Mouse (Mus musculus): ENCODE results near the gene Pex16. TPM values are rescaled to one million over a fixed set of nuclear protein-coding genes. Genes with fewer than 3 reads are reported as not detected.
A peak's percentile ranks its signal among the peaks of the same experiment; 100 is the strongest.

Gene Pex16
- polyA plus RNA-seq, 1 experiment from 2014 or later: 39.7 TPM

DNA sequence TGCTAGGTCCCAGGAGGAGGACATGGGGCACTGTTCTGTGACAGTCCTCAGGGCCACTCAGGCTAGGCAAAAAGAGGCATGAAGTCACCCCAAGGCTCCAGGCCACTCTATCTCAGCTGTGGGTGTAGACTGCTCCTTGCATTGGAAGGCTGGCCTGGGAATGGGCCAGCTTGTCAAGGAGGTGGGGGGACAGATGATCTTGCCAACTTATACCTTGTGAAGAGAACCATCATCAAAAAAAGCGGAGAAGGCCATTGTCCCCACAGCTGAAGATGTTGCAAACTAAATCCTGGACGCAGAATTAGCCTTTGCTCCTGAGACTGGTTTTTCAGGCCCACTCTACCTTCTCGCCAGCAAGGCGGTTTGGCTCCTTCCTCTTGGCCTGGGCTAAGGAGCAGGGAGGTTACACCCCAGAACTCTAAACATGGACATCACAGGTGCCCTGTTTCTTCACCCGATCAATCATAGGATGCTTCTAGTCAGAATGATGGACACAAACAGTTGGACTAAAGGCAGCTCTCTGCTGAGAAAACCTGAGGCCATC lies 29.4 kb downstream of the Pex16 start:
- no peak overlapping the region for H3K27ac ChIP-seq (replicated peaks)
- H3K9ac ChIP-seq (replicated peaks): no peak overlapping the region
- H3K4me1 ChIP-seq: peaks cover 32% of the 10 kb centered on the region
- H3K4me3 ChIP-seq (replicated peaks): no peak overlapping the region
- no peak for ATAC-seq (ENCODE audit: low FRiP score)
- H3K36me3 ChIP-seq: peaks cover 43% of the 10 kb centered on the region
- no peaks in the 10 kb centered on the region for H3K9me3 ChIP-seq (replicated peaks)
- H3K27me3 ChIP-seq (replicated peaks): no peaks in the 10 kb centered on the region
- WGBS: 91% methylated on average over 5 of the region's 5 CpGs
- no peak overlapping the region for H3K4me2 ChIP-seq

GRCm38 (mm10) chr2:92404737-92405136 lies 30.3 kb downstream of the Pex16 start:
- 85% methylated on average over 6 of the region's 6 CpGs for WGBS
- Histone ChIP-seq H3K4me3 (replicated peaks) (no peak overlapping the region), H3K4me1 (peaks cover 23% of the 10 kb centered on the region), H3K27me3 (replicated peaks) (no peaks in the 10 kb centered on the region), H3K27ac (replicated peaks) (no peak overlapping the region), H3K4me2 (no peak overlapping the region), H3K9ac (replicated peaks) (no peak overlapping the region), H3K9me3 (replicated peaks) (no peaks in the 10 kb centered on the region), H3K36me3 (peaks cover 52% of the 10 kb centered on the region)
- ATAC-seq (ENCODE audit: low FRiP score): no peak

DNA sequence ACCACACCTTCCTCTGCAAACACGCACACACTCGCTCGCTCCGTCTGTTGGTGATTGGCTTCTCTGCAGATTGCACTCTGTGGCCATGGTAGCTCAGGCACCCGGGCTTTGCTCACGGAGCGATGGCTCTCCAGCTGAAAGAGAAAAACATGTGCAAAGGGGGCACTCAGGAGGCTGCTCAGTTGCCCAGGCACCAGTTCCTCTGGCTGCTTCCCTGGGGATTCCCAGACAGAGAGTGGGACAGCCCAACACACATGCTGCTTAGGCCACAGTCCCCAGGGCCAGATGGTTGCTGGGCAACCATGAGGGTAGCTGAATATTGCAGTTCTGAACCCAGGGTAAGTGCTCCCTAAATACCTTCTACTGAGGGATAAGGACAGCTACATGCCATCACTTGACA lies 31.2 kb downstream of the Pex16 start:
- ATAC-seq (ENCODE audit: low FRiP score): no peak
- Histone ChIP-seq H3K9ac (replicated peaks) (no peak overlapping the region), H3K36me3 (peaks cover 61% of the 10 kb centered on the region), H3K27ac (replicated peaks) (peak overlapping the region; percentile 41; the same call in 1 of the 2 replicates), H3K27me3 (replicated peaks) (no peaks in the 10 kb centered on the region), H3K4me3 (replicated peaks) (no peak overlapping the region), H3K9me3 (replicated peaks) (no peaks in the 10 kb centered on the region), H3K4me2 (no peak overlapping the region), H3K4me1 (peaks cover 15% of the 10 kb centered on the region)
- WGBS: 47% methylated on average over 7 of the region's 7 CpGs

GRCm38 (mm10) chr2:92408309-92409045 lies 34.0 kb downstream of the Pex16 start:
- no peak for ATAC-seq (ENCODE audit: low FRiP score)
- Histone ChIP-seq H3K4me1 (0 out of 2 replicates have a peak, but pooled peaks cover 6% of the 10 kb centered on the region), H3K27me3 (replicated peaks) (no peaks in the 10 kb centered on the region), H3K9ac (replicated peaks) (no peak overlapping the region), H3K36me3 (peaks cover 89% of the 10 kb centered on the region), H3K4me3 (replicated peaks) (no peak overlapping the region), H3K4me2 (no peak overlapping the region), H3K27ac (replicated peaks) (no peak overlapping the region), H3K9me3 (replicated peaks) (no peaks in the 10 kb centered on the region)
- WGBS: 92% methylated on average over 18 of the region's 18 CpGs

GRCm38 (mm10) chr2:92411705-92412104 lies 37.2 kb downstream of the Pex16 start:
- no peaks in the 10 kb centered on the region for H3K4me1 ChIP-seq
- H3K9ac ChIP-seq (replicated peaks): no peak overlapping the region
- no peaks in the 10 kb centered on the region for H3K9me3 ChIP-seq (replicated peaks)
- no peaks in the 10 kb centered on the region for H3K27me3 ChIP-seq (replicated peaks)
- no peak overlapping the region for H3K4me3 ChIP-seq (replicated peaks)
- no peak overlapping the region for H3K27ac ChIP-seq (replicated peaks)
- no peak for ATAC-seq (ENCODE audit: low FRiP score)
- peaks cover 93% of the 10 kb centered on the region for H3K36me3 ChIP-seq
- WGBS: 90% methylated on average over 10 of the region's 10 CpGs
- no peak overlapping the region for H3K4me2 ChIP-seq

GRCm38 (mm10) chr2:92421723-92422387 lies 47.4 kb downstream of the Pex16 start:
- Histone ChIP-seq H3K27me3 (replicated peaks) (no peaks in the 10 kb centered on the region), H3K4me1 (peaks cover 42% of the 10 kb centered on the region), H3K9me3 (replicated peaks) (no peaks in the 10 kb centered on the region), H3K4me2 (no peak overlapping the region), H3K9ac (replicated peaks) (no peak overlapping the region), H3K4me3 (replicated peaks) (no peak overlapping the region), H3K36me3 (peaks cover 78% of the 10 kb centered on the region), H3K27ac (replicated peaks) (no peak overlapping the region)
- no peak for ATAC-seq (ENCODE audit: low FRiP score)
- WGBS: 94% methylated on average over 7 of the region's 7 CpGs

- Histone ChIP-seq H3K36me3 (peaks cover 71% of the 10 kb centered on the region), H3K4me1 (peaks cover 49% of the 10 kb centered on the region), H3K4me3 (replicated peaks) (no peak overlapping the region), H3K4me2 (no peak overlapping the region), H3K27ac (replicated peaks) (peak overlapping the region; percentile 84; the same call in 1 of the 2 replicates), H3K27me3 (replicated peaks) (no peaks in the 10 kb centered on the region), H3K9me3 (replicated peaks) (no peaks in the 10 kb centered on the region), H3K9ac (replicated peaks) (no peak overlapping the region)
- no peak for ATAC-seq (ENCODE audit: low FRiP score)
- WGBS: 79% methylated on average over 10 of the region's 10 CpGs
Observed at GRCm38 (mm10) chr2:92422388-92423135, 48.1 kb downstream of the Pex16 start.

- peaks cover 65% of the 10 kb centered on the region for H3K36me3 ChIP-seq
Observed at GRCm38 (mm10) chr2:92423156-92423555, 48.7 kb downstream of the Pex16 start.

DNA sequence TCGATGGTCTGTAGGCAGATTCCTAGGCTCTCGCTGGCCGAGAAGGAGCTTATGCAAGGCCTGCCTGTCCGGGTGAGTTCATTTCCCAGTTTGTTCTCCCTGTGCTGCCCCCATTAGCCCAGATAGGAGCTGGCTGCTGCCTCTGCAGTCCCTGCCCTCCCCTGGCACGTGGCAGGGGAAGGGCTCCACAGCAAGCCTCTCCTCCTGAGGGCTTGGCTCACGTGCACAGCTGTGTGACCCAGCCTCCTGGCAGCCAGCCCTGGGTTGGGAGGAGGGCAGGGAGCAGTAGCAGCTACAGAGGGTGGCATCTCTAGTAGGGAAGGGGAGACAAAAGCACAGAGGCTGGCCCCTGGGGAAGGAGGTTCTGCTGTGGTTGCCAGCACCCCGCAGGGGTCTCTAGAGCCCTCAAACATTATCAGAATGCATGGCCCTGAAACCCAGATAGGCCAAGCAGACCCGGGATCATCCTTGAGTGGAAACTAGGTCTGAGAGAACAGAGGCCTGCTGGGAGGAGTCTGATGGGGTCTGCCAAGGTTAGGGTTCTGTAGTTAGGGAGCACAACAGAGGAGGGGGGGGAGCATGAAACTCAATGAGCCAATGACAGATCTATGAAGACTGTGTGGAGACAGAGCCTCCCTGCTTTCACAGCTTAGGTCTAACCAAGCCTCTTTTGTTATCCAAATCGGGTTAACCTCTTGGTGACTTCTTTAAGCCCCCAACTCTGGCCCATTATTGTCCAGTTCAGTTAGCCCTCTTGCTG lies 49.4 kb downstream of the Pex16 start:
- 0 out of 2 replicates have a peak, but pooled peaks have one; percentile 24 for ATAC-seq (ENCODE audit: low FRiP score)

More at GRCm38 (mm10) chr2:92423156-92423555, 48.7 kb downstream of the Pex16 start:
- H3K4me3 ChIP-seq (replicated peaks): no peak overlapping the region
- no peaks in the 10 kb centered on the region for H3K27me3 ChIP-seq (replicated peaks)
- no peak overlapping the region for H3K9ac ChIP-seq (replicated peaks)
- H3K4me2 ChIP-seq: no peak overlapping the region
- no peak for ATAC-seq (ENCODE audit: low FRiP score)
- 93% methylated on average over 9 of the region's 9 CpGs for WGBS
- H3K9me3 ChIP-seq (replicated peaks): no peaks in the 10 kb centered on the region
- H3K27ac ChIP-seq (replicated peaks): peak overlapping the region; percentile 84
- peaks cover 55% of the 10 kb centered on the region for H3K4me1 ChIP-seq

DNA sequence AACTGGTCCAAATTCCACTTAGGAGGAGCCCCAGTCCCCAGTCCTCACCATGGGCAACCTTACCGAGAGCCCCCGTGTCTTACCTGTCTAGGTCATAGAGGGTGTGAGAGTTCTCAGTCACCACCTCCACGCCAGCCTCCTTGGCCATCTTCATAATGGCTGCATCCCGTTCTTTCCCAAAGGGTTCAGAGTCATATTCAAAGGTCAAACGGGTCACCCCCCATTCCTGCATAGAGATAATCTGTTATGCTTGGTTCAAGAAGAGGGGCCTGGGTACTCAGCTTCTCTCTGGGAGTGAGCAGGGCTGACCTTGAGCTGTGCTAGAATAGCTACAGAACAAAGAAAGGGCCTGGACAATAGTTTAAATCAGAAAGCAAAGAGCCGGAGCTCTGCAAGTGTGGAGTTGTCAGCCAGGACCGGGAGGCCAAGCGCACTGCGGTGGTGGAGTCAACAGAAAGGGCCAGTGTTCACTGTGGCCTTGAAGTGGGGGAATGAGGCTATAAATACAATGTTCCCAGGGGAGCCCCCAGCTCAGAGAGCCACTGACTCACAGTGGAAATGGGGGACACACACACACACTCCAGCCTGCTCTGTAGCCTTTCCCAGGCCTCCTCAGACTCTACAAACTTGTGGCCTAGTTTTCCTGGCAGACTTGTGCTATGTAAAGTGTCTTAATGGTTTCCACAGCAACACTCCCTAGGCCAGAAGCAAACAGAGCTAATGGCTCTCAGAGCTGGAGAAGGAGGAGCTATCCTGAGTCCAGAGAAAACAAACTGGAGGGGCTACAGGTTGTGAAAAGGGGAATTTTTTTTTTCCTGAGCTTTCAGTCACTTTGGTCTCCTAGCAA lies 50.2 kb downstream of the Pex16 start:
- ATAC-seq (ENCODE audit: low FRiP score): peak; percentile 58
- H3K9me3 ChIP-seq (replicated peaks): no peaks in the 10 kb centered on the region
- peaks cover 50% of the 10 kb centered on the region for H3K36me3 ChIP-seq
- 38% methylated on average over 9 of the region's 9 CpGs for WGBS
- H3K27ac ChIP-seq (replicated peaks): peak overlapping the region; percentile 84
- H3K27me3 ChIP-seq (replicated peaks): no peaks in the 10 kb centered on the region
- no peak overlapping the region for H3K4me3 ChIP-seq (replicated peaks)
- H3K4me2 ChIP-seq: no peak overlapping the region
- H3K9ac ChIP-seq (replicated peaks): no peak overlapping the region
- H3K4me1 ChIP-seq: peaks cover 70% of the 10 kb centered on the region

More for the DNA sequence above, 49.4 kb downstream of the Pex16 start:
- H3K4me3 ChIP-seq (replicated peaks): no peak overlapping the region
- WGBS: 57% methylated on average over 9 of the region's 9 CpGs
- H3K36me3 ChIP-seq: peaks cover 58% of the 10 kb centered on the region
- H3K4me2 ChIP-seq: no peak overlapping the region
- H3K9me3 ChIP-seq (replicated peaks): no peaks in the 10 kb centered on the region
- no peak overlapping the region for H3K9ac ChIP-seq (replicated peaks)
- H3K4me1 ChIP-seq: peaks cover 62% of the 10 kb centered on the region
- H3K27ac ChIP-seq (replicated peaks): peak overlapping the region; percentile 84
- H3K27me3 ChIP-seq (replicated peaks): no peaks in the 10 kb centered on the region
